Mouse (Mus musculus) small intestine, adult 10 weeks (tissue): ENCODE results near the gene Capn3. TPM values are rescaled to one million over a fixed set of nuclear protein-coding genes. Genes with fewer than 3 reads are reported as not detected.

Experiments used
- polyA plus RNA-seq: library from polyadenylated mRNA; stranded (reverse); fragments of 350-450 nt; fragmentation: Illumina TruSeq; extraction: RNeasy Lipid Tissue Mini Kit (QIAGEN cat#74804); gene quantifications from one replicate; pipeline ENCODE4 v1.2.3, GENCODE M21; 2014; ENCODE audit warnings: low replicate concordance

Capn3 gene
- 2.0 TPM for polyA plus RNA-seq

GRCm38 (mm10) chr2:120455719-120456118, at the start of gene Capn3:
Gene Capn3 (plus strand): TSS chr2:120456019.

Other genes starting within 250 kb of the Capn3 start
- gene Pla2g4e, start 210.7 kb upstream of the Capn3 start, polyA plus RNA-seq, result not detected
- gene Pla2g4d, start 166.8 kb upstream of the Capn3 start, polyA plus RNA-seq, result not detected
- not detected for gene Pla2g4f, start 141.9 kb upstream of the Capn3 start, polyA plus RNA-seq
- 18.8 TPM for gene Vps39, start 102.9 kb upstream of the Capn3 start, polyA plus RNA-seq
- 55.0 TPM for gene Ganc, start 52.1 kb upstream of the Capn3 start, polyA plus RNA-seq
- 65.8 TPM for gene Tmem87a, start 51.9 kb upstream of the Capn3 start, polyA plus RNA-seq
- 58.1 TPM for gene Zfp106, start 107.8 kb downstream of the Capn3 start, polyA plus RNA-seq
- gene Snap23, start 111.7 kb downstream of the Capn3 start, polyA plus RNA-seq, result 132 TPM
- gene Haus2, start 153.4 kb downstream of the Capn3 start, polyA plus RNA-seq, result 48.3 TPM
- 69.6 TPM for gene Lrrc57, start 153.5 kb downstream of the Capn3 start, polyA plus RNA-seq
- 3.5 TPM for gene Stard9, start 173.1 kb downstream of the Capn3 start, polyA plus RNA-seq